Mouse (Mus musculus): ENCODE results near the gene Ifnar2.

The Ifnar2 gene

GRCm38 (mm10) chr16:91395633-91396392 lies 23.2 kb downstream of the Ifnar2 start:
- DNase-seq = no peak

- DNase-seq = no peak
Measured at GRCm38 (mm10) chr16:91396844-91397537, 24.4 kb downstream of the Ifnar2 start.

- no peak for DNase-seq
Measured at GRCm38 (mm10) chr16:91398030-91398429, 25.4 kb downstream of the Ifnar2 start.

- DNase-seq = no peak
Measured at GRCm38 (mm10) chr16:91398944-91399343, 26.4 kb downstream of the Ifnar2 start.

- no peak for DNase-seq
Measured at GRCm38 (mm10) chr16:91401569-91402165, 29.1 kb downstream of the Ifnar2 start.

- DNase-seq = no peak
Measured at GRCm38 (mm10) chr16:91403784-91404183, 31.2 kb downstream of the Ifnar2 start.

- DNase-seq = no peak
Measured at GRCm38 (mm10) chr16:91404187-91404586, 31.6 kb downstream of the Ifnar2 start.

GRCm38 (mm10) chr16:91404828-91405577 lies 32.4 kb downstream of the Ifnar2 start:
- no peak for DNase-seq

GRCm38 (mm10) chr16:91405640-91406584 lies 33.3 kb downstream of the Ifnar2 start, which contains the start of gene Il10rb:
TSS of gene Il10rb (plus strand) at chr16:91406164.
- DNase-seq = peak; percentile 89

- DNase-seq = peak; percentile 58
Measured at GRCm38 (mm10) chr16:91406585-91407220, 34.1 kb downstream of the Ifnar2 start.

- peak; percentile 53 for DNase-seq
Measured at GRCm38 (mm10) chr16:91413102-91413844, 40.7 kb downstream of the Ifnar2 start.

- no peak for DNase-seq
Measured at GRCm38 (mm10) chr16:91415391-91416189, 43.0 kb downstream of the Ifnar2 start.

- no peak for DNase-seq
Measured at GRCm38 (mm10) chr16:91416357-91416756, 43.8 kb downstream of the Ifnar2 start.

GRCm38 (mm10) chr16:91416938-91417337 lies 44.4 kb downstream of the Ifnar2 start:
- no peak for DNase-seq

GRCm38 (mm10) chr16:91418531-91418930 lies 45.9 kb downstream of the Ifnar2 start:
- no peak for DNase-seq

GRCm38 (mm10) chr16:91425816-91426215 lies 53.2 kb downstream of the Ifnar2 start:
- no peak for DNase-seq

GRCm38 (mm10) chr16:91426586-91426985 lies 54.0 kb downstream of the Ifnar2 start:
- no peak for DNase-seq

GRCm38 (mm10) chr16:91427461-91427860 lies 54.9 kb downstream of the Ifnar2 start:
- no peak for DNase-seq

- DNase-seq = no peak
Measured at GRCm38 (mm10) chr16:91428259-91428865, 55.8 kb downstream of the Ifnar2 start.

All from kidney, postnatal 10 days (tissue).